Mouse (Mus musculus): ENCODE measurements around the gene Irf2bp2. TPM values are rescaled to one million over a fixed set of nuclear protein-coding genes. Genes with fewer than 3 reads are reported as not detected.

Irf2bp2 gene
- polyA plus RNA-seq, 1 experiment from 2014 or later: 9.6 TPM

DNA sequence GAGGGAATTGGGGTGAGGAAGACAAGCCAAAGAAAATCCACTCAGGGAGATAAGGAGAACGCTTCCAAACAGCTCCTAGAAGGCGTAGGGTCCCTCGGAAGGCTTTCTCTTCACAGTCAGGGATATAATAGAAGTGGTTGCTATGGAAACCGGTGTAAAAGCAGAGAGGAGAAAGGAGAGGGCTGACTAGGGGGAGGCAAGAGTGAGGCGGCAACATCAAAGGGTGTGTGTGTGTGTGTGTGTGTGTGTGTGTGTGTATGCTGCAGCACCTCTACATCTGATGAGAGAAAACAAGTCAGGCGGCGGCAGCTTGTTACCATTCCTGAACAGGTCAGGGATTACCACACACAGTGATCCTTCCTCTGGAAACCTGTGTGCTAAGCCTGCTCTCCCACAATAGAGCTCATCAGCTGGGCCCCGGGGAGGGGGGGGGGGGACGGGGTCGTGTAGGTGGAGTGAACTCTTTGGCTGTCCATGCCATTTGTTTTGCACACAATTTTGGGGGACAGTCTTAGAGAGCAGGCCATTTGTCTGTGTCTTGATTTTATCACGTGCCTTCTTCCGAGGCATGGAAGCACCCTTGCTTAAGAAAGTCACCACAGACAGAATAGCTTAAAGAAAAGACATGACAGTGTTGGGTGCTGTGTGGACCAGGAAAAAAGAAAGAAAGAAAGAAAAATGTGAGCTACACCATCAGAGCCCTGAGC, 55.0 kb downstream of the Irf2bp2 start:
- ATAC-seq (ENCODE audit: low FRiP score): peak; percentile 75
- peak overlapping the region; percentile 37 for H3K4me2 ChIP-seq (replicated peaks)
- no peaks in the 10 kb centered on the region for H3K9me3 ChIP-seq (replicated peaks)
- no peak overlapping the region for H3K9ac ChIP-seq
- no peaks in the 10 kb centered on the region for H3K27me3 ChIP-seq
- H3K36me3 ChIP-seq: no peaks in the 10 kb centered on the region
- H3K4me1 ChIP-seq: peaks cover 43% of the 10 kb centered on the region
- no peak overlapping the region for H3K4me3 ChIP-seq
- 4% methylated on average over 12 of the region's 12 CpGs for WGBS
- peak overlapping the region; percentile 93 for H3K27ac ChIP-seq

Other genes starting within 250 kb of the Irf2bp2 start
- gene Coa6, start 171.5 kb downstream of the Irf2bp2 start, polyA plus RNA-seq (2016; fragmentation: Nextera tagmentation; extraction: Ambion mirVana): 39.5 and 43.2 TPM in 2 replicates
- 2.6 and 2.8 TPM in 2 replicates for gene Tarbp1, start 118.9 kb downstream of the Irf2bp2 start, polyA plus RNA-seq (2016; fragmentation: Nextera tagmentation; extraction: Ambion mirVana)

Data from hindbrain, embryonic 12.5 days (tissue).